Mouse (Mus musculus) MEL (cell line): ENCODE data around the gene Ptprn2. TPM values are rescaled to one million over a fixed set of nuclear protein-coding genes. Genes with fewer than 3 reads are reported as not detected.

Source experiments
- DNase-seq: peaks from one replicate; pipeline ENCODE4 v3.0.0; 2011; ENCODE audit warnings: low read depth, low spot score
- H3K27ac ChIP-seq: 2 replicates; pipeline ENCODE4 v1.5.1; 2012; ENCODE audit warnings: low read depth, mild to moderate bottlenecking, control low read depth, low read length, moderate library complexity; ENCODE audit not compliant: control insufficient read depth
- H3K27me3 ChIP-seq, 2 experiments: fragments of 150-350 bp in 1 of 2; sonication (generic) in 1 of 2; 2 replicates each; pipeline ENCODE4 v1.6.1; 2012; ENCODE audit warnings: low read length in 2 of 2, mild to moderate bottlenecking in 2 of 2, improper control_type of control experiment in 1 of 2, moderate library complexity in 1 of 2; ENCODE audit not compliant: insufficient read depth in 2 of 2, control insufficient read depth in 1 of 2
- H3K36me3 ChIP-seq, 2 experiments: 2 replicates each; pipeline ENCODE4 v1.6.1; 2012 to 2014; ENCODE audit warnings: low read length in 2 of 2, improper control_type of control experiment in 1 of 2, inconsistent platforms in 1 of 2, mild to moderate bottlenecking in 1 of 2; ENCODE audit not compliant: insufficient read depth in 2 of 2, control insufficient read depth in 1 of 2
- H3K4me1 ChIP-seq, 2 experiments: fragments of 150-350 bp in 1 of 2; sonication (generic) in 1 of 2; 2 replicates each; pipeline ENCODE4 v1.6.1; 2012; ENCODE audit warnings: low read length in 2 of 2, improper control_type of control experiment in 1 of 2, mild to moderate bottlenecking in 1 of 2; ENCODE audit not compliant: insufficient read depth in 2 of 2, control insufficient read depth in 1 of 2
- H3K4me3 ChIP-seq, 2 experiments: fragments of 150-350 bp in 1 of 2; sonication (generic) in 1 of 2; 2 replicates each; pipeline ENCODE4 v1.5.1; 2012; ENCODE audit warnings: low read depth in 2 of 2, low read length in 2 of 2, mild to moderate bottlenecking in 2 of 2, moderate library complexity in 2 of 2, control low read depth in 1 of 2, improper control_type of control experiment in 1 of 2; ENCODE audit not compliant: control insufficient read depth in 1 of 2, insufficient read depth in 1 of 2
- H3K79me2 ChIP-seq: 2 replicates; pipeline ENCODE4 v1.6.1; 2012; ENCODE audit warnings: mild to moderate bottlenecking, low read length, moderate library complexity; ENCODE audit not compliant: control insufficient read depth, poor library complexity, insufficient read depth
- H3K9ac ChIP-seq: 2 replicates; pipeline ENCODE4 v1.6.1; 2012; ENCODE audit warnings: low read depth, mild to moderate bottlenecking, control low read depth, low read length, moderate library complexity; ENCODE audit not compliant: control insufficient read depth, poor library complexity, severe bottlenecking
- H3K9me3 ChIP-seq: fragments of 150-350 bp; sonication (generic); replicated peaks from 2 replicates; pipeline ENCODE4 v1.6.1; 2012; ENCODE audit warnings: mild to moderate bottlenecking, low read length, improper control_type of control experiment, moderate library complexity; ENCODE audit not compliant: insufficient read depth
- CHD2 ChIP-seq: IDR thresholded peaks from 2 replicates; pipeline ENCODE4 v1.6.1; 2011; ENCODE audit warnings: low read length, improper control_type of control experiment
- CTCF ChIP-seq, 3 experiments: IDR thresholded peaks in 2 of 3; conservative IDR thresholded peaks in 1 of 3; 2 replicates each; pipeline ENCODE4 v1.5.1; 2011 to 2012; ENCODE audit warnings: low read length in 3 of 3, low read depth in 2 of 3, mild to moderate bottlenecking in 2 of 3, improper control_type of control experiment in 1 of 3, inconsistent platforms in 1 of 3, mixed read lengths in 1 of 3, moderate library complexity in 1 of 3; ENCODE audit not compliant: control insufficient read depth in 1 of 3, insufficient read depth in 1 of 3, poor library complexity in 1 of 3, severe bottlenecking in 1 of 3
- E2F4 ChIP-seq: IDR thresholded peaks from 2 replicates; pipeline ENCODE4 v1.6.1; 2011; ENCODE audit warnings: low read depth, low read length, improper control_type of control experiment, borderline replicate concordance
- EP300 ChIP-seq, 2 experiments: IDR thresholded peaks; 2 replicates each; pipeline ENCODE4 v1.6.1; 2011; ENCODE audit warnings: improper control_type of control experiment in 2 of 2, low read length in 2 of 2, low read depth in 1 of 2, mild to moderate bottlenecking in 1 of 2
- GATA1 ChIP-seq: IDR thresholded peaks from 2 replicates; pipeline ENCODE4 v1.6.1; 2011; ENCODE audit warnings: low read depth, low read length, improper control_type of control experiment
- KAT2A ChIP-seq: conservative IDR thresholded peaks from 2 replicates; pipeline ENCODE4 v1.6.1; 2012; ENCODE audit warnings: low read depth, low read length, improper control_type of control experiment, inconsistent platforms
- MAX ChIP-seq: IDR thresholded peaks from 2 replicates; pipeline ENCODE4 v1.6.1; 2011; ENCODE audit warnings: low read length, improper control_type of control experiment
- MAZ ChIP-seq: IDR thresholded peaks from 2 replicates; pipeline ENCODE4 v1.6.1; 2012; ENCODE audit warnings: low read depth, mild to moderate bottlenecking, inconsistent platforms, low read length, improper control_type of control experiment
- MEF2A ChIP-seq: IDR thresholded peaks from 2 replicates; pipeline ENCODE4 v1.6.1; 2014; ENCODE audit warnings: low read depth, mild to moderate bottlenecking, inconsistent platforms, low read length, improper control_type of control experiment; ENCODE audit not compliant: poor library complexity, insufficient replicate concordance, severe bottlenecking; ENCODE audit errors: extremely low read depth
- MXI1 ChIP-seq: IDR thresholded peaks from 2 replicates; pipeline ENCODE4 v1.6.1; 2011; ENCODE audit warnings: mild to moderate bottlenecking, low read depth, low read length, improper control_type of control experiment
- MYB ChIP-seq: IDR thresholded peaks from 2 replicates; pipeline ENCODE4 v1.6.1; 2011; ENCODE audit warnings: mild to moderate bottlenecking, low read depth, low read length, improper control_type of control experiment
- NRF1 ChIP-seq: IDR thresholded peaks from 2 replicates; pipeline ENCODE4 v1.6.1; 2014; ENCODE audit warnings: low read depth, mild to moderate bottlenecking, inconsistent platforms, low read length, improper control_type of control experiment, moderate library complexity; ENCODE audit not compliant: poor library complexity, insufficient read depth, severe bottlenecking
- POLR2A ChIP-seq, 2 experiments: IDR thresholded peaks; 2 replicates each; pipeline ENCODE4 v1.6.1; 2011 to 2012; ENCODE audit warnings: low read length in 2 of 2, mild to moderate bottlenecking in 2 of 2, control low read depth in 1 of 2, improper control_type of control experiment in 1 of 2, low read depth in 1 of 2, moderate library complexity in 1 of 2; ENCODE audit not compliant: control insufficient read depth in 1 of 2, insufficient read depth in 1 of 2, poor library complexity in 1 of 2
- POLR2AphosphoS2 ChIP-seq: IDR thresholded peaks from 2 replicates; pipeline ENCODE4 v1.6.1; 2011; ENCODE audit warnings: low read length, improper control_type of control experiment
- RAD21 ChIP-seq: IDR thresholded peaks from 2 replicates; pipeline ENCODE4 v1.6.1; 2011; ENCODE audit warnings: mild to moderate bottlenecking, low read depth, low read length, improper control_type of control experiment
- SIN3A ChIP-seq: IDR thresholded peaks from 2 replicates; pipeline ENCODE4 v1.6.1; 2012; ENCODE audit warnings: low read length, improper control_type of control experiment, inconsistent platforms
- SMC3 ChIP-seq: IDR thresholded peaks from 2 replicates; pipeline ENCODE4 v1.6.1; 2011; ENCODE audit warnings: low read depth, low read length, improper control_type of control experiment
- TCF12 ChIP-seq: IDR thresholded peaks from 2 replicates; pipeline ENCODE4 v1.6.1; 2014; ENCODE audit warnings: low read depth, mild to moderate bottlenecking, inconsistent platforms, low read length, improper control_type of control experiment, moderate library complexity
- UBTF ChIP-seq: IDR thresholded peaks from 2 replicates; pipeline ENCODE4 v1.6.1; 2012; ENCODE audit warnings: low read depth, mild to moderate bottlenecking, inconsistent platforms, low read length, improper control_type of control experiment, moderate library complexity, borderline replicate concordance; ENCODE audit not compliant: insufficient read depth
- ZC3H11A ChIP-seq: IDR thresholded peaks from 2 replicates; pipeline ENCODE4 v1.6.1; 2012; ENCODE audit warnings: low read depth, mild to moderate bottlenecking, inconsistent platforms, low read length, improper control_type of control experiment
- polyA plus RNA-seq, 2 experiments: library from polyadenylated mRNA; stranded (reverse) in 1 of 2; unstranded in 1 of 2; fragments of >175 nt in 1 of 2; fragments of >200 nt in 1 of 2; gene quantifications; 2 replicates each; pipeline versions ENCODE4 v1.2.1 to v1.2.4; 2012; ENCODE audit warnings: low replicate concordance in 2 of 2, low read depth in 1 of 2; ENCODE audit not compliant: insufficient read length in 2 of 2, insufficient read depth in 1 of 2, missing spikeins in 1 of 2
- total RNA-seq: library from RNA; depleted of rRNA; stranded (reverse); fragments of 300-350 nt; gene quantifications from 2 replicates; pipeline ENCODE4 v1.2.3, GENCODE M21; 2012

Gene Ptprn2
- total and polyA plus RNA-seq, 3 experiments, result not detected

- Histone ChIP-seq H3K27ac (no peak overlapping the region), H3K36me3 (no peaks in the 10 kb centered on the region), H3K9me3 (no peaks in the 10 kb centered on the region), H3K4me1 (no peaks in the 10 kb centered on the region), H3K27me3 (no peaks in the 10 kb centered on the region), H3K9ac (no peak overlapping the region), H3K4me3 (no peak overlapping the region), H3K79me2 (no peaks in the 10 kb centered on the region)
- DNase-seq, result no peak
- no peak for TF ChIP-seq EP300 (IDR thresholded peaks at IDR 0.05; ENCODE audit: low read depth in 1 of 2, low read length in 2 of 2)
- no peak for TF ChIP-seq TCF12
- TF ChIP-seq ZC3H11A, result no peak
- no peak for TF ChIP-seq RAD21
- TF ChIP-seq NRF1, result no peak
- TF ChIP-seq CTCF (IDR thresholded peaks at IDR 0.05 in 2 of 3, conservative IDR thresholded peaks at IDR 0.05 in 1 of 3; ENCODE audit: control insufficient read depth in 1 of 3, insufficient read depth in 1 of 3, low read depth in 2 of 3, low read length in 3 of 3, poor library complexity in 1 of 3, severe bottlenecking in 1 of 3), result no peak
- no peak for TF ChIP-seq POLR2AphosphoS2
- no peak for TF ChIP-seq KAT2A
- TF ChIP-seq MEF2A, result no peak
Observed at GRCm38 (mm10) chr12:116711133-116711532, 225.6 kb downstream of the Ptprn2 start.

- no peak for DNase-seq
- H3K4me1 ChIP-seq, result no peaks in the 10 kb centered on the region
- no peak overlapping the region for H3K4me3 ChIP-seq
- TF ChIP-seq EP300 (IDR thresholded peaks at IDR 0.05; ENCODE audit: low read depth in 1 of 2, low read length in 2 of 2), result no peak
- no peak for TF ChIP-seq MAX
- no peak for TF ChIP-seq CHD2
- TF ChIP-seq MYB, result no peak
- no peak for TF ChIP-seq MAZ
- TF ChIP-seq POLR2A (IDR thresholded peaks at IDR 0.05; ENCODE audit: control insufficient read depth in 1 of 2, insufficient read depth in 1 of 2, low read depth in 1 of 2, low read length in 2 of 2, poor library complexity in 1 of 2), result no peak
- no peak for TF ChIP-seq UBTF
- no peak for TF ChIP-seq SMC3
- no peak for TF ChIP-seq ZC3H11A
- no peaks in the 10 kb centered on the region for H3K79me2 ChIP-seq
- H3K36me3 ChIP-seq, result no peaks in the 10 kb centered on the region
- H3K9me3 ChIP-seq, result 0 out of 2 replicates have a peak, but pooled peaks cover 5% of the 10 kb centered on the region
- H3K9ac ChIP-seq, result no peak overlapping the region
- H3K27ac ChIP-seq, result no peak overlapping the region
- no peaks in the 10 kb centered on the region for H3K27me3 ChIP-seq
Observed at GRCm38 (mm10) chr12:116713096-116713495, 227.6 kb downstream of the Ptprn2 start.

- H3K4me1 ChIP-seq, result no peaks in the 10 kb centered on the region
- no peak overlapping the region for H3K4me3 ChIP-seq
- H3K36me3 ChIP-seq, result no peaks in the 10 kb centered on the region
- no peak for DNase-seq
- H3K27ac ChIP-seq, result no peak overlapping the region
- no peak for TF ChIP-seq E2F4
- TF ChIP-seq SIN3A, result no peak
- TF ChIP-seq SMC3, result no peak
- no peak for TF ChIP-seq EP300 (IDR thresholded peaks at IDR 0.05; ENCODE audit: low read depth in 1 of 2, low read length in 2 of 2)
- TF ChIP-seq MXI1, result no peak
- no peak for TF ChIP-seq GATA1
- no peak for TF ChIP-seq NRF1
- no peaks in the 10 kb centered on the region for H3K79me2 ChIP-seq
- no peaks in the 10 kb centered on the region for H3K27me3 ChIP-seq
- no peak overlapping the region for H3K9ac ChIP-seq
- H3K9me3 ChIP-seq, result 0 out of 2 replicates have a peak, but pooled peaks cover 5% of the 10 kb centered on the region
Observed at GRCm38 (mm10) chr12:116721062-116721461, 235.5 kb downstream of the Ptprn2 start.
